Mouse (Mus musculus): ENCODE measurements around the gene Tectb. TPM values are rescaled to one million over a fixed set of nuclear protein-coding genes. Genes with fewer than 3 reads are reported as not detected.
"Not testable (repeated sequence)": the region's sequence is repeated elsewhere in the genome, so short reads cannot be mapped to it uniquely, and the experiment has no call there.

Tectb gene
- polyA plus RNA-seq, 1 experiment from 2014 or later: not detected

DNA sequence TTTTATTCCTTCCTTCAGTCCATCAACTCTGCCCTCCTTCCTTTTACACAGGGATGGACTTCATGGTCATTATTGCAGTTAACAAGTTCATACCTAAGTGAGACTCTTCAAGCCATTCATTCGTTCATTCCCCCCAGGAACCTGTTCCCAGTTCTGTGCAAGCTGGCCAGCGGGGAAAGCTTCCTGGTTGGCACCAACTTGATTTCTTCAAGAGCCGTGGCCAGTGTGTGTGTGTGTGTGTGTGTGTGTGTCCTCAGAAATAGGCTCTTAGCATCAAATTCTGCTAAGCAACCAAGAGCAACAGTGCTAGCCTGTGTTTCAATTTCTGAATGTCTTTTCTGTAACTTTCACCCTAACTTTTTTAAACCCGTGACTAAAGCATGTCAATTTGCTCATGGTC lies 14.6 kb upstream of the Tectb start:
- Histone ChIP-seq H3K4me1 (replicated peaks) (no peaks in the 10 kb centered on the region), H3K27ac (no peak overlapping the region), H3K4me3 (no peak overlapping the region), H3K36me3 (no peaks in the 10 kb centered on the region), H3K4me2 (no peak overlapping the region), H3K9ac (no peak overlapping the region), H3K9me3 (replicated peaks) (no peaks in the 10 kb centered on the region), H3K27me3 (no peaks in the 10 kb centered on the region)
- ATAC-seq (replicated peaks; ENCODE audit: insufficient number of reproducible peaks, insufficient read depth, low FRiP score, low read depth): no peak
- 73% methylated on average over 4 of the region's 4 CpGs for WGBS

DNA sequence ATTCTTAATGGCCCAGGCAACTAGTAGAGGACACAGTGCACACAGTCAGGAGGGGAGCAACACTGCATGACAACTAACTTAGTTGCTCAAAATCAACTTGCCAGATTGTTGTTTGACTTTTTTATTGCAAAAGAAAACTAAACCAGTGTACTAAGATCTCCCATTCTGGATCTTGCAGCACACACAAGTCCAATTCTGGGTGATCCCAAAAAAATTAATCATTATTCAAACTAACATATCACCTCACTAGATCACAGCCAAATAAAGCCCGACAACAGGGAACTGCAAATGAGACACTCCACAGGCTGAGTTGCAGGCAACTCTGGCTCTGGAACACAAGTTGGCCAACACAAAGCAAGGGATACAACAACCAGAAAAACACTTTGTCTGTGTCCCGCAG lies 13.8 kb upstream of the Tectb start:
- no peaks in the 10 kb centered on the region for H3K4me1 ChIP-seq (replicated peaks)
- no peak overlapping the region for H3K27ac ChIP-seq
- no peak overlapping the region for H3K4me2 ChIP-seq
- no peaks in the 10 kb centered on the region for H3K36me3 ChIP-seq
- H3K4me3 ChIP-seq: no peak overlapping the region
- no peak overlapping the region for H3K9ac ChIP-seq
- ATAC-seq (replicated peaks; ENCODE audit: insufficient number of reproducible peaks, insufficient read depth, low FRiP score, low read depth): no peak
- H3K27me3 ChIP-seq: no peaks in the 10 kb centered on the region
- 88% methylated on average over 2 of the region's 2 CpGs for WGBS
- no peaks in the 10 kb centered on the region for H3K9me3 ChIP-seq (replicated peaks)

DNA sequence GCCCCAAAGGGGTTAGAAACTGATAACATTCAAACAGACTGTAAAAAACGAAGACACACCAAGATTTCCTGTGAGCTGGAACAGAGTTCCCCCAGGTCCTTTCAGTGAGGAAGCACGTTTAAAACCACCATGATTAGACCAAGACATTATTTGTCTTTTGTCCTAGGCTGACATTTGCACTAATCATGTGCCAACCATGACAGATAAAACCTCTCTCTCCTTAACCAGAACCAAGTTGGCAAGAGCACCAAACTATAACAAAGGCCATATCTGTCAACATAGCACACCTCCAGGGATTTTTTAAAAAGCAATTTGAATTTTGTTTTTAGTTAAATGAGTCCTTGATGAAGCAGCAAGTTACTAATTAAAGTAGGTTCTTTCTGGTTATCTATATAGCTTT lies 12.8 kb upstream of the Tectb start:
- no peak overlapping the region for H3K4me3 ChIP-seq
- WGBS: 44% methylated on average over 2 of the region's 2 CpGs
- no peak overlapping the region for H3K9ac ChIP-seq
- no peak overlapping the region for H3K27ac ChIP-seq
- H3K4me2 ChIP-seq: no peak overlapping the region
- no peaks in the 10 kb centered on the region for H3K4me1 ChIP-seq (replicated peaks)
- no peaks in the 10 kb centered on the region for H3K27me3 ChIP-seq
- ATAC-seq (replicated peaks; ENCODE audit: insufficient number of reproducible peaks, insufficient read depth, low FRiP score, low read depth): no peak
- H3K9me3 ChIP-seq (replicated peaks): no peaks in the 10 kb centered on the region
- no peaks in the 10 kb centered on the region for H3K36me3 ChIP-seq

DNA sequence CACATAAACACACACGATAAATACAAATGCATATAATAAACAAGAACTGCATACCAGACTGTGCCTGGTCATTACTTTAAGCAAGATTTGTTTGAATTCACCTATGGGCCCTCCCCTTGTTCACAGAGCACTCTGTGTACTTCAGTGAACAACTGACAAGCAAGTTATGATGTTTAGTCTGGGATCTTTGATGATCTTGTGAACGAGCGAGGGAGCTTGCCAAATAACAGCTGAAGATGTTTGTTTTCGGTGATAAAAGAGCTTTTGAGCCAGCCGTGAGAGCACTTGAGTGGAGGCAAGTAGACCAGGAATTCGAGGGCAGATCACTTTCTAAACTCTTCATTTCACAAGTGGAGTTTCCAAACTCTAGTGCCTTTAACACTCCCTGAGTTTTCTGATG lies 12.2 kb upstream of the Tectb start:
- no peak for ATAC-seq (replicated peaks; ENCODE audit: insufficient number of reproducible peaks, insufficient read depth, low FRiP score, low read depth)
- WGBS: 62% methylated on average over 6 of the region's 6 CpGs

DNA sequence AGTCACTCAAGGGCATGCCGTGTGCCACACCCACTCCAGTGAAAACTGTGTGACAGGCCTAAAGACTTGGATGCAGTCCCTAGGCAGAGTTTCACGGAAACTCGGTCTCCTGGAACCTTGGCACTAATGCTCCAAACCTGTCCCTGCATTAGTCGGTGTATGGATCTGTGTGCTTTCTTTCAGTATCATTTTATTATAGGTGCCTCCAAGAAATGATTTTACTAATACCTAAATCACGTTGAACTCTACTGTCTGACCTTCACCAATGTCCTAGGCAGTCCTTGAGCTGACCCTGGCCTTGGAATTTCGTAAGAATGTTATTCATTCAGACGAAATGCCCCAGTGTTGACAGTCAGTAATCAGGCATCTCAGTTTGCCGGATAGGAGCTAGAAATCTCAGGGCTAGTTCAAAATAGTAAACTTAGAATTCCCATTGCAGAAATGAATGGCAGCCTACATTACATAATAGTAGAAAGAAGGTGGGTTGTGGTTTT lies 11.2 kb upstream of the Tectb start:
- 78% methylated on average over 8 of the region's 8 CpGs for WGBS
- not testable (repeated sequence) for H3K36me3 ChIP-seq

More for the DNA sequence above, 12.2 kb upstream of the Tectb start:
- Histone ChIP-seq H3K36me3 (no peaks in the 10 kb centered on the region), H3K9ac (no peak overlapping the region), H3K4me2 (no peak overlapping the region), H3K9me3 (replicated peaks) (no peaks in the 10 kb centered on the region), H3K4me3 (no peak overlapping the region), H3K27ac (no peak overlapping the region), H3K27me3 (no peaks in the 10 kb centered on the region), H3K4me1 (replicated peaks) (no peaks in the 10 kb centered on the region)

DNA sequence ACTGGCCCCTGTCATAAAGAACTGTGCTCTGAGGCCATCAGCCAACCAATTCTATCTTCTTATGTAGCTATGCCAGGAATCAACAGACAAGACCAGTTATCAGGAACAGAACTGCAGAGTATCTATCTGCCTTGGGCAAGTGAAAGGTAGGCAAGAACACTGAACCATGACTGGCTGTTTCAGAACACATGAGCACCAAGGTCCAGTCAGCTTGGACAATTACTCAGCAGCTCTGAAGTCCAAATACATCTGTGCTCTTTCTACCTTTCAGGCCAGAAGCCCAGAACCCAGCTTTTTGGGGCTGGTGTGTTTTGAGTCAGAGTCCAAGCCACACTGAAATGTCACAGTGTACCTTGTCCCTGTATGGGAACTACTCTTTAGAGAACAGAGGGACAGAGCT lies 10.1 kb upstream of the Tectb start:
- Histone ChIP-seq H3K4me1 (replicated peaks) (no peaks in the 10 kb centered on the region), H3K27me3 (no peaks in the 10 kb centered on the region), H3K9ac (no peak overlapping the region), H3K36me3 (no peaks in the 10 kb centered on the region), H3K4me3 (no peak overlapping the region), H3K27ac (no peak overlapping the region), H3K4me2 (no peak overlapping the region), H3K9me3 (replicated peaks) (no peaks in the 10 kb centered on the region)
- no peak for ATAC-seq (replicated peaks; ENCODE audit: insufficient number of reproducible peaks, insufficient read depth, low FRiP score, low read depth)

More for the DNA sequence above, 11.2 kb upstream of the Tectb start:
- not testable (repeated sequence) for H3K9ac ChIP-seq; H3K27ac ChIP-seq; ATAC-seq (replicated peaks; ENCODE audit: insufficient number of reproducible peaks, insufficient read depth, low FRiP score, low read depth); H3K4me3 ChIP-seq; H3K9me3 ChIP-seq (replicated peaks); H3K27me3 ChIP-seq; H3K4me2 ChIP-seq; H3K4me1 ChIP-seq (replicated peaks)

DNA sequence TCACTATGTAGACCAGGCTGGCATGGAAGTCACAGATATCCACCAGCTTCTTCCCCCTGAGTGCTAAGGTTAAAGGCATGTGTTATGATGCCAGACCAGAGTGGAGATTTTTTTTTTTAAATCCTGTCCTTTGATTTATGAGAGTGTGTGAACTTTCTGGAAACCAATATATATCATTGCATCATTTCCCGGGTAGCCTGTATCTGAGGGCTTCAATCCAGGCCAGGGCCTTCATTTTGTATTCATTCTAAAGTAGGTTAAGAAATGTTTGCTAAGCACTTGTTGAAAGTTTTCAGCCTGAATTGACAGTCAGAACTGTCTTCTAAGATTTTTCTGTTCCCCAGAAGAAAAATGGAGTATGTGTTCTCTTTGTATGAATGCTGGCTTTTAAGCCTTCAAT lies 8.9 kb upstream of the Tectb start:
- H3K9ac ChIP-seq: no peak overlapping the region
- H3K36me3 ChIP-seq: no peaks in the 10 kb centered on the region
- WGBS: 63% methylated on average over 1 of the region's 1 CpGs
- ATAC-seq (replicated peaks; ENCODE audit: insufficient number of reproducible peaks, insufficient read depth, low FRiP score, low read depth): no peak
- no peaks in the 10 kb centered on the region for H3K9me3 ChIP-seq (replicated peaks)
- no peak overlapping the region for H3K27ac ChIP-seq
- no peaks in the 10 kb centered on the region for H3K4me1 ChIP-seq (replicated peaks)
- H3K4me2 ChIP-seq: no peak overlapping the region
- H3K4me3 ChIP-seq: no peak overlapping the region
- no peaks in the 10 kb centered on the region for H3K27me3 ChIP-seq

DNA sequence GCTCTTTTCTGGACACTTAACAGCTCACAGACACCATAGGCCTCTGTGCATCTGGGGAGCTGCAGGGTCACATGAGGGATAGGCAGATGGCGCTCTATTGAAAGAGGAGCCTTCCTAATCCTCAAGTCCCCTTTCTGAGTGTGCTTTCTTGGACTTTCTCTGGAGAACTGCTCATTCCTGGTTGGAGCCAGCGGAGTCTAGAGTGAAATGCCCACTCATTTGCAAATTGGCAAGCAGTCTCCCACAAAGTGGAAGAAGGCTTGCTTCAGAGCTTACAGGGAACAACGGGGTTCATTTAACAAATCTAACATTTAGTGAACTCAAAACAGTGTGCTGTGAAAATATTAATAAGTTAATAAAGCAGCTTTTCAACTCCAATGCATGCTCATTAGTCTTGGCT lies 3.4 kb upstream of the Tectb start:
- Histone ChIP-seq H3K4me1 (replicated peaks) (no peaks in the 10 kb centered on the region), H3K27me3 (no peaks in the 10 kb centered on the region), H3K9ac (no peak overlapping the region), H3K4me3 (no peak overlapping the region), H3K27ac (no peak overlapping the region), H3K36me3 (no peaks in the 10 kb centered on the region), H3K9me3 (replicated peaks) (no peaks in the 10 kb centered on the region), H3K4me2 (no peak overlapping the region)
- ATAC-seq (replicated peaks; ENCODE audit: insufficient number of reproducible peaks, insufficient read depth, low FRiP score, low read depth): no peak
- WGBS: 84% methylated on average over 3 of the region's 3 CpGs

DNA sequence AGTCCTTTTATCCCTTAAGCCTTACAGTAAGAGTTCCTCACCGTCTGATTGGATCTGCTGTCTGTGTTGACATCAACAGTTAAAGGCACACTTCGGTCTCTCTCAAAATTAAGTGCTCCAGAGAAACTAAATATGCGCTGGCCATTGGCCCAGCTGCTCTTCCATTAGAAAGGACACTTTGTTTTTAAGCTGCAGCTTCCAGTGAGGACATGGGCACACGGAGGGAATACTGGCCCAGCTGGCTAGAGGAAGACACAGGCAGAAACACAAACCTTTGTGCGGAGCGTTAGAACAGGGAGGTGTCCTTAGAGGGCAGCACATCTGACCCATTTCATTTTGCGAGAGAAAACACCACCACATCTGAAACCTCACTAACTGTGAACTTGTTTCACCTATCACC lies 3.9 kb downstream of the Tectb start:
- 68% methylated on average over 7 of the region's 7 CpGs for WGBS

DNA sequence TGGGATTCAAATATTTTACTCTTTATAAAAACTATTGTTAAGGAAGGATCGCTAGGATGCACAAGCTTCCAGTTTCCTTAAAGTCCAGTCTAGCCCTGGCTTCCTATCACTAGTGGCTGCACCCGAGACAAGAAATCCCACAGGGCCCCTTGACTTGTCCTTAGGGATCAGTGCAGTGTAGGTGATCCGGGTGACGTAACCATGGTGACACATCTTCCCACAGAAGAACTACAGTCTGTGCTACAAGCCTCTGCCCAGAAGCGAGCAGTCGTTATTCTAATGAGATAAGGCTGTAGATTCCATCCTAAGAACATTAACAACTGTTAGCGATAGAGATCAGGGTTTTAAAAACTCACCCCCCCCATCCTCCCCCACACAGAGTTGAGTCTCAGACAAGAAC lies 4.5 kb downstream of the Tectb start:
- Histone ChIP-seq H3K4me1 (replicated peaks) (0 out of 2 replicates have a peak, but pooled peaks cover under 1% of the 10 kb centered on the region), H3K9ac (no peak overlapping the region), H3K36me3 (no peaks in the 10 kb centered on the region), H3K9me3 (replicated peaks) (no peaks in the 10 kb centered on the region), H3K4me3 (no peak overlapping the region), H3K27ac (no peak overlapping the region), H3K27me3 (no peaks in the 10 kb centered on the region; the same call in 1 of the 2 replicates), H3K4me2 (no peak overlapping the region)
- no peak for ATAC-seq (replicated peaks; ENCODE audit: insufficient number of reproducible peaks, insufficient read depth, low FRiP score, low read depth)
- 55% methylated on average over 7 of the region's 7 CpGs for WGBS

More for the DNA sequence above, 3.9 kb downstream of the Tectb start:
- ATAC-seq (replicated peaks; ENCODE audit: insufficient number of reproducible peaks, insufficient read depth, low FRiP score, low read depth): no peak
- no peaks in the 10 kb centered on the region for H3K36me3 ChIP-seq
- no peak overlapping the region for H3K4me3 ChIP-seq
- no peaks in the 10 kb centered on the region for H3K9me3 ChIP-seq (replicated peaks)
- no peak overlapping the region for H3K9ac ChIP-seq
- H3K27me3 ChIP-seq: no peaks in the 10 kb centered on the region; the same call in 1 of the 2 replicates
- no peaks in the 10 kb centered on the region for H3K4me1 ChIP-seq (replicated peaks)
- no peak overlapping the region for H3K27ac ChIP-seq
- no peak overlapping the region for H3K4me2 ChIP-seq

DNA sequence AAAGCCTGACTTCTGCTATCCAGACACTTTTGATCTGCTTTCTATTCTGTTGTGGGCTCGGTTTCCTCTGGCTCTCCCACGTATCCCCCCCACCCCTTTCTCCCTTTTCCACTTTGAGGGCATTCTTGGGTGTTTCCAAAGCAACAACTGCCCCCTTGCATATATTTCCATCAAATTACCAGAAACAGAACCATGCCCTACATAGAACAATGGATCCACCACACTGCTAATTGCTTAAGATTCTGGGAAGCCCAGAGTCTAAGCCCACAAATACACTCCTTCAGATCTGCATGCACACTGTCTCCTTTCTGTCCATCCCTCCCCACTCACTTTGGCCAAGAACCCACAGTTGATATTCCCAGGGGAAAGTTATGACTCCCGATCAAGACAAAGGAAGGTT lies 5.1 kb downstream of the Tectb start:
- Histone ChIP-seq H3K27ac (no peak overlapping the region), H3K9ac (no peak overlapping the region), H3K36me3 (no peaks in the 10 kb centered on the region), H3K4me1 (replicated peaks) (0 out of 2 replicates have a peak, but pooled peaks cover 3% of the 10 kb centered on the region), H3K9me3 (replicated peaks) (no peaks in the 10 kb centered on the region), H3K27me3 (no peaks in the 10 kb centered on the region; the same call in 1 of the 2 replicates), H3K4me2 (no peak overlapping the region), H3K4me3 (no peak overlapping the region)
- no peak for ATAC-seq (replicated peaks; ENCODE audit: insufficient number of reproducible peaks, insufficient read depth, low FRiP score, low read depth)
- 56% methylated on average over 3 of the region's 3 CpGs for WGBS

DNA sequence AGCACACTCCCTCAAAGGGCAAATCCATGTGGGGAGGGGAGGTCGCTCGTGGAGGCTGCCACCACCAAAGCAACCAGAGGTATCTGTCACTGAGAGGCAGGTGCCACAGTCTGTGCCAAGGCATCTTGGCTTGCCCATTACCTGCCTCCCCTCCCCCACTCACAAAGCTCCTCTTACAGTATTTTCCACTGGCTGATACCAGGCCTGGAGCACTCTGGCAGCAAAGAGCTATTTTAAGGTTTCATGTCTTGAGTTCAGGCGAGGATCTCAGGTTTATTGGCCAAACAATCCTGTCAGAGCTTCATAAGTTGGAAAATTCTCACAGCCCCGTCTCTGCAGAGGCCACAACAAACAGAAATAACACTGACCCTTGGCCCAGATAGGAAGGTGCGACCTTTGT lies 9.5 kb downstream of the Tectb start:
- ATAC-seq (replicated peaks; ENCODE audit: insufficient number of reproducible peaks, insufficient read depth, low FRiP score, low read depth): no peak

More for the DNA sequence above, 9.5 kb downstream of the Tectb start:
- H3K36me3 ChIP-seq: no peaks in the 10 kb centered on the region
- H3K9me3 ChIP-seq (replicated peaks): no peaks in the 10 kb centered on the region
- H3K4me1 ChIP-seq (replicated peaks): peaks cover 13% of the 10 kb centered on the region; the same call in 1 of the 2 replicates
- no peak overlapping the region for H3K9ac ChIP-seq
- no peaks in the 10 kb centered on the region; the same call in 1 of the 2 replicates for H3K27me3 ChIP-seq
- H3K4me2 ChIP-seq: no peak overlapping the region
- no peak overlapping the region for H3K27ac ChIP-seq
- WGBS: 65% methylated on average over 5 of the region's 5 CpGs
- H3K4me3 ChIP-seq: no peak overlapping the region

All from heart, embryonic 15.5 days (tissue).